Mouse (Mus musculus) myocyte (in vitro differentiated cells): ENCODE data around the gene Rnaseh1.

Experiments used
- CEBPB ChIP-seq: IDR thresholded peaks from 2 replicates; pipeline ENCODE4 v1.6.1; 2011; ENCODE audit warnings: mild to moderate bottlenecking, moderate library complexity; ENCODE audit not compliant: poor library complexity, insufficient read depth, severe bottlenecking
- E2F4 ChIP-seq: IDR thresholded peaks from one replicate; pipeline ENCODE4 v1.6.1; 2011; ENCODE audit warnings: mild to moderate bottlenecking, control low read depth, moderate library complexity; ENCODE audit not compliant: insufficient read depth
- MAX ChIP-seq: IDR thresholded peaks from one replicate; pipeline ENCODE4 v1.6.1; 2011; ENCODE audit warnings: low read depth, mild to moderate bottlenecking, control low read depth
- MYOD1 ChIP-seq, 3 experiments: IDR thresholded peaks; one replicate each; pipeline ENCODE4 v1.6.1; 2011; ENCODE audit warnings: control low read depth in 2 of 3, low read depth in 2 of 3, mild to moderate bottlenecking in 2 of 3, moderate library complexity in 1 of 3; ENCODE audit not compliant: insufficient read length in 2 of 3, control insufficient read depth in 1 of 3
- MYOG ChIP-seq, 3 experiments: IDR thresholded peaks; one replicate each; pipeline ENCODE4 v1.6.1; 2011; ENCODE audit warnings: control low read depth in 2 of 3, low read depth in 2 of 3, mild to moderate bottlenecking in 2 of 3; ENCODE audit not compliant: insufficient read length in 2 of 3, control insufficient read depth in 1 of 3, insufficient read depth in 1 of 3
- POLR2A ChIP-seq: IDR thresholded peaks from one replicate; pipeline ENCODE4 v1.6.1; 2011; ENCODE audit warnings: low read depth, mild to moderate bottlenecking, control low read depth, moderate library complexity; ENCODE audit not compliant: insufficient read length
- POLR2AphosphoS2 ChIP-seq: IDR thresholded peaks from one replicate; pipeline ENCODE4 v1.6.1; 2011; ENCODE audit warnings: low read depth, control low read depth; ENCODE audit not compliant: insufficient read length
- REST ChIP-seq: IDR thresholded peaks from one replicate; pipeline ENCODE4 v1.6.1; 2011; ENCODE audit warnings: mild to moderate bottlenecking, control low read depth, moderate library complexity; ENCODE audit not compliant: insufficient read depth, insufficient read length
- TCF12 ChIP-seq: IDR thresholded peaks from one replicate; pipeline ENCODE4 v1.6.1; 2011; ENCODE audit warnings: mild to moderate bottlenecking, control low read depth; ENCODE audit not compliant: poor library complexity, insufficient read depth, severe bottlenecking
- USF1 ChIP-seq: IDR thresholded peaks from one replicate; pipeline ENCODE4 v1.6.1; 2011; ENCODE audit warnings: low read depth, mild to moderate bottlenecking, control low read depth, moderate library complexity

DNA sequence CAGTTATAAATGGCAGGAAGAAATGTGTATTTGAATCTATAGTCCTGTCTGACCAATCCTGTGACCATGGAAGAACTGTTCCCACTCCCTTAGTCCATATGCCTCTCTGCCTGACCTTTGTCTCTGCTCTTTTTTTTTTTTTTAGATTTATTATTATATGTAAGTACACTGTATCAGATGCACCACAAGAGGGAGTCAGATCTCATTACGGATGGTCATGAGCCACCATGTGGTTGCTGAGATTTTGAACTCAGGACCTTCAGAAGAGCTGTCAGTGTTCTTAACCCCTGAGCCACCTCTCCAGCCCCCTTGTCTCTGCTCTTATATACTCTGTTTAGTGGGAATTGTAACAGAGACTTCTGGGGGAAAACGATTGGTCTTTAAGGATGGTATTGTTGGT, 10.6 kb upstream of the Rnaseh1 start:
- no peak for TF ChIP-seq POLR2A
- TF ChIP-seq MYOD1 (IDR thresholded peaks at IDR 0.05; ENCODE audit: control insufficient read depth in 1 of 3, insufficient read length in 2 of 3, low read depth in 2 of 3) = no peak
- TF ChIP-seq E2F4 = no peak
- no peak for TF ChIP-seq REST
- no peak for TF ChIP-seq MAX
- TF ChIP-seq CEBPB = no peak
- TF ChIP-seq USF1 = no peak
- TF ChIP-seq TCF12 = no peak
- no peak for TF ChIP-seq POLR2AphosphoS2
- TF ChIP-seq MYOG (IDR thresholded peaks at IDR 0.05; ENCODE audit: control insufficient read depth in 1 of 3, insufficient read depth in 1 of 3, insufficient read length in 2 of 3, low read depth in 2 of 3) = no peak
